Mouse (Mus musculus) naive thymus-derived CD4-positive, alpha-beta T cell, adult 5 months (primary cell): Measurements from ENCODE around the gene Foxn4. TPM values are rescaled to one million over a fixed set of nuclear protein-coding genes. Genes with fewer than 3 reads are reported as not detected.

ENCODE experiments used
- polyA plus RNA-seq: library from polyadenylated mRNA; unstranded; fragments of 100-300 nt; shearing (Covaris generic); gene quantifications from one replicate; pipeline ENCODE4 v1.2.1, GENCODE M21; 2017

Foxn4 gene
- polyA plus RNA-seq = not detected

GRCm38 (mm10) chr5:114273693-114274402 is at the start of gene Foxn4:
Gene Foxn4 (minus strand): TSS chr5:114273807.

DNA sequence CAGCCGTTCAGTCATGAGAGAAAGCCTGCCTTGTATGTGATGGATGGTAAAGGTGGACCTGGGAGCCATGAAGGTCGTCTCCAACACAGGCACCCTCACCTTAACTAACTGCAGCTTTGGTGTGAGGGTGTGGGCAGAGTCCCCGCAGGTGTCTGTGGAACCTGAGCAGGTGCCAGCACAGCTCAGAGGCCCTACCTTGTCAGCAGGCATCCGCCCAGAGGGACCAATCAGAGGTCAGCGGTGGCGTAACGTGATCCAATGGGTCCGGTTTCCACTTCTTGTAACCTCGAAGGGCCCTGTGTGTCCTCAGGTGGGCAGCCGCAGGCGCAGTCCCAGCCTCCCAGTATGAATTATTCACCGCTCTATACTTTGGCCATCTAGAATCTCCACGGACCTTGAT is 15.3 kb upstream of the Foxn4 start, which contains the start of gene Myo1h:
TSS of gene Myo1h (plus strand) at position 293 of the 400 bp plus-strand sequence.

Other genes with a start within 250 kb of the Foxn4 start
- 8.1 TPM for gene Usp30, start 208.3 kb downstream of the Foxn4 start, polyA plus RNA-seq
- not detected for gene Svop, start 182.2 kb downstream of the Foxn4 start, polyA plus RNA-seq
- 8.4 TPM for gene Alkbh2, start 145.6 kb downstream of the Foxn4 start, polyA plus RNA-seq
- 9.0 TPM for gene Ung, start 143.4 kb downstream of the Foxn4 start, polyA plus RNA-seq
- gene Acacb, start 127.3 kb downstream of the Foxn4 start, polyA plus RNA-seq = 0.85 TPM
- gene Myo1h, start 15.4 kb upstream of the Foxn4 start, polyA plus RNA-seq = 0.96 TPM
- 217 TPM for gene Kctd10, start 106.7 kb upstream of the Foxn4 start, polyA plus RNA-seq
- 60.5 TPM for gene Ube3b, start 106.8 kb upstream of the Foxn4 start, polyA plus RNA-seq
- gene Mmab, start 170.3 kb upstream of the Foxn4 start, polyA plus RNA-seq = 11.8 TPM
- gene Mvk, start 170.5 kb upstream of the Foxn4 start, polyA plus RNA-seq = 34.3 TPM